Mouse (Mus musculus): ENCODE data around the gene Pgpep1l. TPM values are rescaled to one million over a fixed set of nuclear protein-coding genes. Genes with fewer than 3 reads are reported as not detected.

Pgpep1l gene
- total RNA-seq, 2 experiments from 2014 or later, result 4.6 to 5.4 TPM

- intact Hi-C loops (cut with DNase I), result loop anchor here (5.0 kb wide), 1 partner anchor 42 kb away; no protein-coding TSS in a partner anchor
- DNase-seq, result no peak
Observed at GRCm38 (mm10) chr7:68264531-68264930, 498 bp upstream of the Pgpep1l start.

- intact Hi-C loops (cut with DNase I), result loop anchor here (5.0 kb wide), 1 partner anchor 41 kb away; no protein-coding TSS in a partner anchor
Observed at GRCm38 (mm10) chr7:68263346-68264027, 546 bp downstream of the Pgpep1l start.

GRCm38 (mm10) chr7:68262612-68263200, 1.3 kb downstream of the Pgpep1l start:
- intact Hi-C loops (cut with DNase I), result loop anchor here (5.0 kb wide), 1 partner anchor 40 kb away; no protein-coding TSS in a partner anchor
- DNase-seq, result no peak

More at GRCm38 (mm10) chr7:68263346-68264027, 546 bp downstream of the Pgpep1l start:
- no peak for DNase-seq

GRCm38 (mm10) chr7:68259523-68260081, 4.4 kb downstream of the Pgpep1l start:
- intact Hi-C loops (cut with DNase I), result loop anchor here (5.0 kb wide), 1 partner anchor 37 kb away; no protein-coding TSS in a partner anchor
- DNase-seq, result no peak

DNA sequence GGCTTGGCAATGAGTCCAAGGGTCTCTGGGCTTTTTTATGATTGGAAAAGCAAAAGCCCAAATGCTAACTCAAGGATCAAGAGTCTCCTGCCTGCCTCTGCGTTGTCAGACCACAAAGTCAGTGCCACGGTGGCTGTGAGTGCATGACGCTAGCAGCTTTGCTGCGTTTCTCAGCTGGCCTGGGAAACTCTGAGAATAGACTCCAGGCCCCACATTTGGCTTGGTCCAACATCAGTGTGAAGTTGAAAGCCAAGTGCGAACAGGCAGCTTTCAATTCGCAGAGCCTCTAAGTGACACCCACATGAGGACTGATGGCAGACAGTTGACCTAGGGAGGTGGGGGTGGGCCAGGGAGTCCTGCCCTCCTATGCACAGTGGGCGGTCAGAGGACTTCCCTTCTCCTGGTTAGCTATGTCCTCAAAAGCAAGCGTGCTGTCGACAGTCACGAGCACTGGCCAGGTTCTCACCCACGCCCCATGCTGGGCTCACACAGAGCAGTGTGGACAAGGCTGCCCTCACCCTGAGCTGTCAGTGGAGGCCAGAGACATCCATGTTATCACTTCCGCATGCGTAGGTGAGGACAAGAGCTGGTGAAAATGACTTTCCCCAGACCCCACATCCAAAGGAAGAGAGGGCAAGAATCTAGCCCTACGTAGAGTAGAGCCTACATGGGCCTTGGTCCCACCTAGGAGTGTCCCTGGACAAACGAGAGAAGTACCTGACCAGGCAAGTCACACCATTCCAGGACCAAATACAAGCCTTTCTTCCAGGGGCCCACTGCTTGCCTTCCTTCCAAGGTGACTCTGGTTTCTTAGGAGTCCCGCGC, 5.5 kb downstream of the Pgpep1l start:
- no peak for DNase-seq
- intact Hi-C loops (cut with DNase I), result no loop called here

DNA sequence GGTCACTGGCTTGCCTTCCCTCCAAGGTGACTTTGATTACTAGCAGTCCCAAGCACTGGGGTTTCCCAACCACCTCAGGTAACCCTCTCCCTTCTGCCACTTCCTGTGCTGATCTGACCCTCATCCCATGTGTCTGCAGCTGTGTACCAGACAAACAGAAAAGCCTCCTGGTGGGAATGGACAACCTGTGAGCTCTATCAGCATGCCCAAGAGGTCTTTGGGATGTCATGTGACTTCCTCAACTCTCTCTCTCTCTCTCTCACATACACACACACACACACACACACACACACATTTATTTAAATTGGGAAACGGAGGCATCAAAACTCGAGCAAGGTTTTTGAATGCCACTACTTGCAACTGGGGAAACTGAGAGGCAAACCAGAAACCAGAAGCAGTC, 6.3 kb downstream of the Pgpep1l start:
- DNase-seq, result no peak
- intact Hi-C loops (cut with DNase I), result no loop called here

DNA sequence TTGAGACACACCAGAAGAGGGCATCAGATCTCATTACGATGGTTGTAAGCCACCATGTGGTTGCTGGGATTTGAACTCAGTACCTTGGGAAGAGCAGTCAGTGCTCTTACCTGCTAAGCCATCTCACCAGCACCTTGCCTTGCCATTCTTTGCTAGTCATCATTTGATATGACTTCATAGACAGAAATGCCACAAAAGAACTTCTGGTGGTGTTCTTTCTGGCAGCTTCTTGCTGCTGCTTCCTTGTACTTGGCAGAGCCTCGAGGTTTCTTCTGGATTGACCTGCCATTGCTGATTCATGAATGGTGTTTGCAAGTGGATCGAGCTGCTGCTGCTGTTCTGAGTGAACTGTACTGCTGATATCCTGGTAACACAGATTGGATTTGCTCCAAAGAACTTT, 13.1 kb downstream of the Pgpep1l start:
- intact Hi-C loops (cut with DNase I), result no loop called here
- DNase-seq, result no peak

DNA sequence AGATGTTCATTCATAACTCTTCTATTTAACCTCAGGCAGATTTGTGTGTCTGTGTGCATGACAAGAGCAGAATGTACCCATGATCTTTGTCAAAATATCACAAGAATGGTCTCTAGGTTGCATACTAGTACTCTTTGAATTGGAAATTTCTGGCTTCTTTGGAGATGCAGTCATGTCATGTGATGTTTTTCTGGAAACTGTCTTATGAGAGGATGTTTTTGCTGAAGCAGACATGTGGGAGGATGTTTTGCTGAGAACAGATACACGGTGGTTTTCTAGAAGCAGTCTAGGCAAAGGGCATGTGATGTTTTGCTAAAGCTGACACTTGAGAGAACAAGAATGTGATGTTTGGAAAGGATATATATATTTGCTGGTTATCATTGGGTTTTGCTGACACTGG, 13.6 kb downstream of the Pgpep1l start:
- intact Hi-C loops (cut with DNase I), result no loop called here
- DNase-seq, result no peak

GRCm38 (mm10) chr7:68246249-68246648, 17.8 kb downstream of the Pgpep1l start:
- DNase-seq, result no peak
- intact Hi-C loops (cut with DNase I), result no loop called here

GRCm38 (mm10) chr7:68245681-68246080, 18.4 kb downstream of the Pgpep1l start:
- intact Hi-C loops (cut with DNase I), result no loop called here
- no peak for DNase-seq

DNA sequence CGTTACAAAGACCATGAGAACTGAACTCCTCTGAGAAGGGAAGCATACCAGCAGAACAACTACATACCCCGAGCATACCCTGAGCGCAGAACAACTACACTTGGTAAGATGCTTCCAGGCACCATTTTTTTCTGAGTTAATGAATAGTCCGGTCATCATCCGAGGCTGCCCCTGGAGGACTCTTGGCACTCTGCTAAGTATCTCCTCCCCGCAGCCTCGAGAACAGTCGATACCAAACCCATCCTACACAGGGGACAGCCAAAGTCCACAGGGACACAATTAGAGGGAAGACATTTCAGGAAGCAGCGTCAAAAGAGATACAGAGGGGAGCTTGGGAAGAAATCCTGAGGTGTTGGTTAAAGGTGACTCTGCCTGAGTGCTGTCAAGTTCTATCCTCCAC, 22.8 kb downstream of the Pgpep1l start:
- no peak for DNase-seq
- intact Hi-C loops (cut with DNase I), result no loop called here

DNA sequence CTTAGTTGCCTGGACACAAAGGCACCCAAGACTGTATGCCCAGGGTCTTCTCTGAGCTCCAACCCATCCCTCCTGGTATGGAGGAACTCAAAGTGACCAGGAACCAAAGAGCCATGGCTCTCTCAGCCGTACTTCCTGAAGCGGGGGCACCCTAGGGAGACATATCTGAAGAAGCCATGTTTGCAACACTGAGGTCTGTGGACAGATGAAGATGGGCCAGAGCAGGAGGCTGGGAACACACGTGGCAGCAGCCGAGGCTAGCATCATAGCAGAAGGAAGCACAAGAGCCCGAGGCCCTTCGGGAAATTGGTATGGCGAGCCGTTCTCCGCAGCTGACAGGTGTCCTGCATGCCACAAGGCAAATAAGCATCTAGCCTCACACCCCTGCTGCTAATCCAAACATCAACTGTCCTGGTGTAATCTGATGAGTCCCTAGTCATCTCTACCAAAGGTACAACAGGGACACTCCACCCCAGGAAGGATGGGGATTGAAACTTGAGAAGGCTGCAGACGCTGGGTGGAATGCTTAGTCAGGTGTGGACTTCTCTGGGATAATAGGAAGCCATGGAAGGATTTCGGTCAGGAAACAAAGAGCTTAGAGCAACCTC, 24.7 kb downstream of the Pgpep1l start:
- DNase-seq, result no peak
- intact Hi-C loops (cut with DNase I), result no loop called here

DNA sequence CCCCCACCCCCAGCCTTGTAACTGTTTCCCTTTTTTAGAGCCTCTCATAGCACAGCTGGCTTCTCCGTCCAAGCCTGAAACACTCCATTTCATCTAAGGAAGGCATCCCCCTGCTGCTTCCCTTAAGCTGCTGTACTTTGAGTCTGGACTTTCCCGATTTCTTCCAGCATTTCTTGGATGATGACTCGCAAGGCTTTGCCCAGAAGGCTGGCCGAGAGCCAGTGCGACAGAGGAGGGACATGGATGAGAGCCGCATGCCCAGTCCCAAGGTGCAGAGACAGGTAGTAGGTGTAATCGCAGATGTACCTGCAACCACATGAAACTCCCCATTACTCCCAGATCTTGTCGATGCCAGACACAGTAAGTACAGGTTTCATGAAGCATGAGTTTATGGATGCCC, 27.2 kb downstream of the Pgpep1l start:
- intact Hi-C loops (cut with DNase I), result no loop called here
- no peak for DNase-seq

- DNase-seq, result no peak
- intact Hi-C loops (cut with DNase I), result no loop called here
Observed at GRCm38 (mm10) chr7:68233619-68234223, 30.3 kb downstream of the Pgpep1l start.

DNA sequence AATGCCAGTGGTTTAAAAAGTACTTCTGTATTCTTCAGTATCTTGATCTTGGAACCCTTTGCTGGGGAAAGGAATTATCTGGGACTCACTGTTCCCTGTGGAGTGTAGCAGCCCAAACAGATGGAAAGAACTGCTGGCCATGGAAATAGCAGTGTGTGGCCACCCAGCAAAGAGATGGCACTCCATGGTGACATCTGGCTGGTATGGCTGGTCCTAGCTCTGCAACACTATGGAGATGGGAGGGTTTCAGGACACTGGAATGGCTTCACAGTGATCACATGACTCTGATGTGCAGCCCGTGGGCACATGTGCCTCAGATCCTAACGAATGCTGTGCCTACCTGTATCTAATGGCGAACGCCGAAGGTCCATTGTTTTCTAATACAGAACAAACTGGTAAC, 31.5 kb downstream of the Pgpep1l start:
- no peak for DNase-seq
- intact Hi-C loops (cut with DNase I), result no loop called here

DNA sequence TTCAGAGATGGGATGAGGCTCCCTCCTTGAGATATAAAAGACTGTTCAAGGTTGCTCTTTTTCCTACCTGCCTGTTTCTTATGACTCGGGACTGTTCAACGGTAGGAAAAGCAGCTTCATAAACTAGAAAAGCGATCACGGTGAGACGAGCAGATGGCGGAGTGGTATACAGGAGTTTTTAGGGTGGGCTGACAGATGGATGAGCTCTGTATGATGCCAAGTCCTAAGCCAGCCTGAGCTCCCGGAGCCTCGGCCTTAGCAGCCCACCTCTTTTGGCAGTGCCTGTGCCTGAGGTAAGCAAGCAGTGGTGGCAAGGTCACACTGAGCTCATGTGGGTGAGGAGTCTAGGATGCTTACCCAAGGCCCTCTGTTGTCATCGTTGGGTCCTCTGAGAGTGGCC, 33.2 kb downstream of the Pgpep1l start:
- intact Hi-C loops (cut with DNase I), result no loop called here
- DNase-seq, result no peak

DNA sequence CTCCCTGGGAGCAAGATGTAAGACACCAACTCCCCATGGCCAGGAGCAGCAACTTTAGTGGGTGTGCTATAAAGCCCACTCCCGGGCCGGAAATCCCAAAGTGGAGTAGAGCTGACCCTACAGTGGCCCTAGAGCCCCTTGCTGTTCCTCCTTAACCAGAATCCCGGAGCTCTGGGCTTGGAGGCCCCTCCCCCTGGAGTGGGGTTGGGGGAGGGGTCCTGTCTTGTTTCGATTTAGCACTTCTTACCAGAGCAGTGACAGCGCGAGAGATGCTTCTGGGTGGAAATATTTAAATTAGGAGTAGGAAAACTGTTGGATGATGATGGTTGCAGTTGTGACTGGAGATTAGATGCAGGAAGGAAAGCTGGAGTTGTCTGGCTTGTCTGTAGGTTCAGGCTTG, 35.5 kb downstream of the Pgpep1l start:
- DNase-seq, result no peak
- intact Hi-C loops (cut with DNase I), result no loop called here

GRCm38 (mm10) chr7:68227621-68228020, 36.4 kb downstream of the Pgpep1l start:
- DNase-seq, result no peak
- intact Hi-C loops (cut with DNase I), result no loop called here

GRCm38 (mm10) chr7:68227021-68227420, 37.0 kb downstream of the Pgpep1l start:
- intact Hi-C loops (cut with DNase I), result no loop called here
- no peak for DNase-seq

DNA sequence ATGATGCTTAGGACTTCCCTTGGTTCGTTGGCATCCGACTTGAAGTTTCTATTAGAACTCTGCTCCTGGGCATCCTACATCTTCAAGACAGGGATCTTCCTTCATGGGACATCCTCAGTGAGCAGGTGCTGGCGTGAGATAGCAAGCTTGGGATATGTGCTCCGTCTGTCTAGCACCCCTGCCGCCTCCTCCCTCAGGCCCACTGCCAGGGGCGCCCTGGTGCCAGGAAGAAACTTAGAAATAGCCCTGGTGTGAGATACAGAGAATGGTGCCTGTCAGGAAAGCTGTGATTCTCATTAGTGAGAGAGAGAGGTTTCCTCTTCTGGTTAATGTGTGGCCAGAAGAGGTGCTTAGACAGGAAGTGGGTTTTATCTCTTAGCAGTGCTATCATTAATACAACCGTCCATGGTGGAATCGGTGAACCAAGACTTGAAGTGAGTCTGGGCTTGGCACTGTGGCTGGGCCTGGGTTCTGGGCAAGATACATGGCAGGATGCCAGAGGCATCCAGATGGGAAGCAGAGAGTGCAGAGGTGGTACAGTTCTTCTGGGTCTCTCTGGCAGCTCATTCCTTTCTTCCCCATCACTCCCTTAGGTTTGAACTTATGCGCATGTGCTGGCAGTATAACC, 38.5 kb downstream of the Pgpep1l start:
- DNase-seq, result no peak
- intact Hi-C loops (cut with DNase I), result no loop called here
